8 mouse cellular contexts compared by ENCODE assay signal in the genomic region with DNA sequence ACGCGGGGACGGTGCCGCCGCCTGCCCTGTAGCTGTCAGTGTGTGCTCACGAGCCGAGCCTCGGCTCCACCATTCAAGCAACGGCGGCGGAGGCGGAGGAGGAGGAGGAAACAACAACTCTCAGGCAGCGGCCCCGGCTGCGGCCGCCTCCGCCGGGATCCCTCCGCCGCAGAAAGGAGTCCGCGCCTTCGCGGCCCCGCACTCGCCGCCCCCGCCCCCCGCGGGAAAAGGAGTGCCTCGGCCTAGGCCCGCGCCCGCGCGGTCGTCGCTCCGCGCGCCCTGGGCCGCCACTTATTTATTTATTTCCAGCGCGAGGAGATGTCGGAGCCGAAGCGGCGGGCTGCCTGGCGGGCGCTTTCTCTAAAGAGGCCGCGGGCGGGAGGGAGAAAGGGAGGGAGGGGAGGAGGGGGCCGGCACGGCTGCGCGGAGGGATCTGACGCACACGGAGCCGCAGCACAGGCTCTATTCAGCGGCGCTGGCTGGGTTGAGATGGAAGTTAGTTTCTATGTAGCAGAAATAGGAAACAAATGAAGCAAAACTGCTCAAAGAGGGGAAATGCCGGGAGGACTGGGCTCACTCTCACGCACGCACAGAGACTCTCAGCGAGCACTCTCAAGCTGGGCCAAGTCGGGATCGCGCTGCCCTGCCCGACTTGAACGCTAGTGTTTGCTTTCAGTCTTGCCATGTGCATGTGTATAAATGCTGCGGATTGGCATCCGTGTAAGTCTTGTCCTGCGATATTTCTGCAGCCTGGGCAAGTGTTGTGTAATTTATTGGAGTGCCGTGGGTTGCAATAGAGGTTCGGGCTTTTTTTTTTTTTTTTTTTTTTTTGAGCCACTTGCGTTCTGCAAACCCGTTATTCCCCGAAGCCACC. TPM values are rescaled to one million over a fixed set of nuclear protein-coding genes. Genes with fewer than 3 reads are reported as not detected.
A peak's percentile ranks its signal among the peaks of the same experiment; 100 is the strongest.
DNase-seq lines count a peak whose midpoint lies in the region; ATAC-seq and TF ChIP-seq lines count a peak whose summit lies in the region.

A gene (minus strand): TSS at position 175 of the 874 bp plus-strand sequence.

- peak within 1 kb of the TSS; percentile 82 for H3K9ac ChIP-seq in heart, embryonic 15.5 days
- peak within 1 kb of the TSS; percentile 99 for H3K9ac ChIP-seq in liver, embryonic 16.5 days (ENCODE audit: low read depth, low read length)
- peak within 1 kb of the TSS; percentile 99 for H3K9ac ChIP-seq in neural tube, embryonic 13.5 days

- no peaks in the 10 kb centered on the region for H3K9me3 ChIP-seq in forebrain, embryonic 10.5 days
- no peaks in the 10 kb centered on the region for H3K9me3 ChIP-seq in heart, embryonic 15.5 days (replicated peaks)
- no peaks in the 10 kb centered on the region for H3K9me3 ChIP-seq in liver, embryonic 16.5 days (replicated peaks; ENCODE audit: control insufficient read depth, low read length)
- no peaks in the 10 kb centered on the region for H3K9me3 ChIP-seq in neural tube, embryonic 13.5 days

- no peaks in the 10 kb centered on the region for H3K27me3 ChIP-seq in forebrain, embryonic 10.5 days (ENCODE audit: poor library complexity, severe bottlenecking)
- no peaks in the 10 kb centered on the region for H3K27me3 ChIP-seq in heart, embryonic 15.5 days
- H3K27me3 ChIP-seq in liver, embryonic 16.5 days (ENCODE audit: control insufficient read depth, insufficient read depth, low read depth, low read length), result no peaks in the 10 kb centered on the region
- no peaks in the 10 kb centered on the region for H3K27me3 ChIP-seq in neural tube, embryonic 13.5 days
- no peaks in the 10 kb centered on the region for H3K27me3 ChIP-seq in testis, adult 2 months (ENCODE audit: control insufficient read depth, insufficient read depth, low read length)

- H3K27ac ChIP-seq in forebrain, embryonic 10.5 days, result peak within 1 kb of the TSS; percentile 100
- H3K27ac ChIP-seq in heart, embryonic 15.5 days, result peak within 1 kb of the TSS; percentile 99
- H3K27ac ChIP-seq in liver, embryonic 16.5 days (ENCODE audit: low read length), result peak within 1 kb of the TSS; percentile 99
- peak within 1 kb of the TSS; percentile 100 for H3K27ac ChIP-seq in neural tube, embryonic 13.5 days (replicated peaks)
- peak within 1 kb of the TSS; percentile 97 for H3K27ac ChIP-seq in testis, adult 2 months (ENCODE audit: control insufficient read depth, insufficient read depth, low read depth, low read length)

- TF ChIP-seq CTCF in testis, adult 2 months (IDR thresholded peaks at IDR 0.05; ENCODE audit: control insufficient read depth, insufficient read depth, insufficient replicate concordance, low read depth, low read length), result no peak

- H3K4me3 ChIP-seq in forebrain, embryonic 10.5 days, result peak within 1 kb of the TSS; percentile 86
- peak within 1 kb of the TSS; percentile 68 for H3K4me3 ChIP-seq in heart, embryonic 15.5 days
- H3K4me3 ChIP-seq in liver, embryonic 16.5 days (ENCODE audit: low read depth, low read length), result peak within 1 kb of the TSS; percentile 75
- peak within 1 kb of the TSS; percentile 94 for H3K4me3 ChIP-seq in neural tube, embryonic 13.5 days
- H3K4me3 ChIP-seq in testis, adult 2 months (ENCODE audit: control insufficient read depth, low read depth, low read length), result peak within 1 kb of the TSS; percentile 84

- WGBS in forebrain, embryonic 10.5 days, result under 1% methylated on average over 66 of the region's 79 CpGs
- under 1% methylated on average over 75 of the region's 79 CpGs for WGBS in heart, embryonic 15.5 days
- under 1% methylated on average over 72 of the region's 79 CpGs for WGBS in liver, embryonic 16.5 days (ENCODE audit: insufficient replicate concordance)
- WGBS in neural tube, embryonic 13.5 days, result 1% methylated on average over 79 of the region's 79 CpGs

- DNase-seq in CD8-positive naive resting alpha-beta T cell, adult 2 months (ENCODE audit: low read depth in 2 of 2, low spot score in 2 of 2), result peak; percentile 92 to 93
- peak; percentile 78 for DNase-seq in c-Kit-positive CD71-negative TER-119-negative erythroid progenitor cells, embryonic 14.5 days (ENCODE audit: low read depth)
- DNase-seq in forebrain, embryonic 10.5 days (ENCODE audit: extremely low spot score, low spot score), result peak; percentile 91
- DNase-seq in kidney, postnatal 36 days, result peak; percentile 94 to 97

- H3K4me2 ChIP-seq in heart, embryonic 15.5 days, result peak within 1 kb of the TSS; percentile 65
- H3K4me2 ChIP-seq in liver, embryonic 16.5 days (ENCODE audit: low read depth, low read length), result peak within 1 kb of the TSS; percentile 80
- peak within 1 kb of the TSS; percentile 97 for H3K4me2 ChIP-seq in neural tube, embryonic 13.5 days

- peaks cover 33% of the 10 kb centered on the region for H3K4me1 ChIP-seq in forebrain, embryonic 10.5 days
- peaks cover 10% of the 10 kb centered on the region for H3K4me1 ChIP-seq in heart, embryonic 15.5 days (replicated peaks)
- H3K4me1 ChIP-seq in liver, embryonic 16.5 days (ENCODE audit: control insufficient read depth, low read depth, low read length), result peaks cover 12% of the 10 kb centered on the region
- H3K4me1 ChIP-seq in neural tube, embryonic 13.5 days (replicated peaks), result peaks cover 25% of the 10 kb centered on the region
- H3K4me1 ChIP-seq in testis, adult 2 months (ENCODE audit: control insufficient read depth, insufficient read depth, low read length), result peaks cover 2% of the 10 kb centered on the region; the same call in 1 of the 2 replicates

- ATAC-seq in heart, embryonic 15.5 days (replicated peaks; ENCODE audit: insufficient number of reproducible peaks, insufficient read depth, low FRiP score, low read depth), result peak; percentile 76
- peak; percentile 82 for ATAC-seq in liver, embryonic 16.5 days (ENCODE audit: low read depth)
- peak; percentile 87 for ATAC-seq in neural tube, embryonic 13.5 days (ENCODE audit: low read depth)

- peaks cover 11% of the 10 kb centered on the region for H3K36me3 ChIP-seq in forebrain, embryonic 10.5 days (replicated peaks)
- no peaks in the 10 kb centered on the region for H3K36me3 ChIP-seq in heart, embryonic 15.5 days
- no peaks in the 10 kb centered on the region for H3K36me3 ChIP-seq in liver, embryonic 16.5 days (ENCODE audit: control insufficient read depth, insufficient read depth)
- no peaks in the 10 kb centered on the region for H3K36me3 ChIP-seq in neural tube, embryonic 13.5 days
- no peaks in the 10 kb centered on the region for H3K36me3 ChIP-seq in testis, adult 2 months (ENCODE audit: control insufficient read depth, insufficient read depth, low read length)

- peak; percentile 91 for TF ChIP-seq POLR2A in testis, adult 2 months (IDR thresholded peaks at IDR 0.05; ENCODE audit: control insufficient read depth, low read depth, low read length)

RNA-seq across cellular contexts. Expression of the gene that starts here (rescaled TPM):
- 118 and 119 TPM in 2 replicates for polyA plus RNA-seq in forebrain, embryonic 10.5 days (2016; fragmentation: Nextera tagmentation; extraction: Ambion mirVana)
- 46.5 and 47.4 TPM in 2 replicates for polyA plus RNA-seq in heart, embryonic 15.5 days (2015; fragmentation: Nextera tagmentation; extraction: Ambion mirVana)
- 19.6 and 21.7 TPM in 2 replicates for polyA plus RNA-seq in liver, embryonic 16.5 days (2015; fragmentation: Nextera tagmentation; extraction: Ambion mirVana)
- 96.7 and 105 TPM in 2 replicates for polyA plus RNA-seq in neural tube, embryonic 13.5 days (2015; fragmentation: Nextera tagmentation; extraction: Ambion mirVana)
- polyA plus RNA-seq in testis, adult 2 months (2012; rRNA removed), result 1.6 and 2.2 TPM in 2 replicates

Comparison
In these comparisons a context has a peak if more than half of its experiments do, and no peak if none do; other contexts are left out.
1. Peak in every context shown above with its lines: DNase-seq, ATAC-seq, H3K4me3 ChIP-seq and H3K27ac ChIP-seq.